Mouse (Mus musculus) cerebral cortex, adult 2 months (tissue): ENCODE data around the gene Ap5m1.

ENCODE experiments used
- WGBS: fragments of 180-500 bp; shearing (Covaris S2); methylation state at CpG from one replicate; pipeline ENCODE4 v1.1.7; 2018; 5-methylcytosine and 5-hydroxymethylcytosine counted together

Ap5m1 gene

GRCm38 (mm10) chr14:49128544-49129263 lies 62.8 kb downstream of the Ap5m1 start:
- WGBS, result 56% methylated on average over 10 of the region's 10 CpGs

GRCm38 (mm10) chr14:49132391-49132790 lies 66.5 kb downstream of the Ap5m1 start:
- WGBS, result 91% methylated on average over 3 of the region's 3 CpGs

GRCm38 (mm10) chr14:49138171-49138570 lies 72.3 kb downstream of the Ap5m1 start:
- WGBS, result 69% methylated on average over 1 of the region's 1 CpGs

GRCm38 (mm10) chr14:49140756-49141155 lies 74.9 kb downstream of the Ap5m1 start:
- 84% methylated on average over 7 of the region's 7 CpGs for WGBS
